Mouse (Mus musculus) intestine, embryonic 15.5 days (tissue): ENCODE results near the gene Fhod1. TPM values are rescaled to one million over a fixed set of nuclear protein-coding genes. Genes with fewer than 3 reads are reported as not detected.
A peak's percentile ranks its signal among the peaks of the same experiment; 100 is the strongest.

ENCODE experiments used
- ATAC-seq: fragments of 200-750 bp; cut with Nextera tagmentation; 2 replicates; pipeline ENCODE4 v1.8.0; 2017; ENCODE audit warnings: moderate TSS enrichment, moderate library complexity
- H3K27ac ChIP-seq: fragments of 300-500 bp; sonication (generic); 2 replicates; pipeline ENCODE4 v1.5.1; 2015; ENCODE audit warnings: mild to moderate bottlenecking, inconsistent platforms
- H3K27me3 ChIP-seq: fragments of 300-500 bp; sonication (generic); replicated peaks from 2 replicates; pipeline ENCODE4 v1.6.1; 2015; ENCODE audit warnings: inconsistent platforms
- H3K36me3 ChIP-seq: fragments of 300-500 bp; sonication (generic); 2 replicates; pipeline ENCODE4 v1.6.1; 2015; ENCODE audit warnings: inconsistent platforms
- H3K4me1 ChIP-seq: fragments of 300-500 bp; sonication (generic); replicated peaks from 2 replicates; pipeline ENCODE4 v1.6.1; 2015; ENCODE audit warnings: inconsistent platforms
- H3K4me2 ChIP-seq: fragments of 300-500 bp; sonication (generic); replicated peaks from 2 replicates; pipeline ENCODE4 v1.6.1; 2015; ENCODE audit warnings: mild to moderate bottlenecking, inconsistent platforms
- H3K4me3 ChIP-seq: fragments of 300-500 bp; sonication (generic); replicated peaks from 2 replicates; pipeline ENCODE4 v1.5.1; 2015; ENCODE audit warnings: inconsistent platforms
- H3K9ac ChIP-seq: fragments of 300-500 bp; sonication (generic); 2 replicates; pipeline ENCODE4 v1.6.1; 2015; ENCODE audit warnings: inconsistent platforms
- H3K9me3 ChIP-seq: fragments of 300-500 bp; sonication (generic); 2 replicates; pipeline ENCODE4 v1.6.1; 2016; ENCODE audit warnings: inconsistent platforms
- WGBS: fragments of 180-500 bp; shearing (Covaris S2); methylation state at CpG from one replicate; pipeline ENCODE4 v1.1.7; 2015; 5-methylcytosine and 5-hydroxymethylcytosine counted together
- polyA plus RNA-seq: library from polyadenylated mRNA; unstranded; fragments of >200 nt; fragmentation: Nextera tagmentation; extraction: Ambion mirVana; gene quantifications from 2 replicates; pipeline ENCODE4 v1.2.1, GENCODE M21; 2015

Gene Fhod1
- polyA plus RNA-seq, 1 experiment from 2014 or later = 1.3 TPM

DNA sequence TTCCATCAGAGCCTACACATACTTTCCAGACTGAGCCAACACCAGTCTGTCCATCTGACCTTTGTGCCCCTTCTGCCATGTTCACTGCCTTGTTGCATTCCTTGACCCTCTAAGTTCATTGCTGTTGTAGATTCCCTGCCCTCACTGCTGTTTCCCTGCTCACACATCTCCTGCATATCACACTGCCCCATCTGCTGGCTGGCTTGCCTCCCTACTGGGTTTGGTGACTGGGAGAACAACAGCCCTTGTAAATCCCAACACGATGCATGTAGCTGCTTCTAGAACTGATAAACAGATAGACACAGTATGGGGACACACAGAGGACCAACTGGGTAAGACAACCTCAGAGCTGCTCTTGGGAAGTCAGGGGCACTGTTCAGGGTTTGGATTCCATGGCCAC is 36.0 kb downstream of the Fhod1 start:
- Histone ChIP-seq H3K27ac (no peak overlapping the region), H3K36me3 (peaks cover 44% of the 10 kb centered on the region), H3K4me3 (no peak overlapping the region), H3K9me3 (no peaks in the 10 kb centered on the region), H3K9ac (no peak overlapping the region), H3K27me3 (no peaks in the 10 kb centered on the region), H3K4me2 (no peak overlapping the region), H3K4me1 (no peaks in the 10 kb centered on the region)
- no peak for ATAC-seq
- 84% methylated on average over 1 of the region's 1 CpGs for WGBS

DNA sequence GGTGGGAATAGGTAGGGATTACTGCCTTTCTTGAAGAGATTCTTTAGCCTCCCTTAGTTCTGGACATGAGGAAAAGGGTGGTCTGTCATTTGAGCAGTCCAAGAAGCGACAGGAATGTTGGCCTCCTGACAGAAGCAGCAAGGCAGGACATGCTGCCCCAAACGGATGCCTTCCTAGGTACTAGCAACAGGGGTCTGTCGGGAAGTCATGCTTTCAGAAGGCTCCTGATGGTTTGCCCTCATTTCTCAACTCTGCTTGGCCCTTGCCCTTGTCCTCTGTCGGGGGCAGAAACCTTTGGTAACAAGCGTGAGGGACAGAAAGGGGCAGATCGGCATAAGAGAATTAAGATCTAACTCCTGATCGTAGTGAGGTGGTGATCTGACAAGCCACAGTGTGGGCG is 37.6 kb downstream of the Fhod1 start:
- Histone ChIP-seq H3K4me2 (no peak overlapping the region), H3K36me3 (peaks cover 37% of the 10 kb centered on the region), H3K9ac (no peak overlapping the region), H3K4me3 (no peak overlapping the region), H3K27ac (no peak overlapping the region), H3K27me3 (no peaks in the 10 kb centered on the region), H3K9me3 (no peaks in the 10 kb centered on the region), H3K4me1 (peaks cover 11% of the 10 kb centered on the region)
- no peak for ATAC-seq
- WGBS = 85% methylated on average over 8 of the region's 8 CpGs

DNA sequence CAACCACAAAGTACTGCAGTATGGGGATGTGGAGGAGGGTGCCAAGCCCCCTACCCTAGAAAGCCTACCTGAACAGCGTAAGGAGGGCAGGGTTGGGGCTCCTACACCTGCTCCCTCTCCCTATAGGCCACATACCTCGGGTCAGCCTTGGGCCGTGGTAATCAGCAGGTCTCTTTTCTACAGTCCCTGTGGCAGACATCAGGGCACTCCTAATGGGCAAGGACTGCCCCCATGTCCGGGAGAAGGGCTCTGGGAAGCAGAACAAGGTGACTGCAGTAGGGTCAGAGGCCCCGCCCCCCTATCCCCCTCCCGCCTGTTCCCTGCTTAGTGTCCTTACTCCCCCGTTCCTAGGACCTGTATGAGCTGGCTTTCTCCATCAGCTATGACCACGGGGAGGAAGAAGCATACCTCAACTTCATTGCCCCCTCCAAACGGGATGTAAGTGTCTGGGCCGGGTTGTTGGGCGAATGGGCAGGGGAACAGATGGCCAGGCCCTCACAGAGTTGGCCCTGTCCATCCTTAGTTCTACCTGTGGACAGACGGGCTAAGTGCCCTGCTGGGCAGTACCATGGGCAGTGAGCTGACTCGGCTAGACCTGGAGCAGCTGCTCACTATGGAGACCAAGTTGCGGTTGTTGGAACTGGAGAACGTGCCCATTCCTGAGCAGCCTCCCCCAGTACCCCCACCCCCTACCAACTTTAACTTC is 38.5 kb downstream of the Fhod1 start:
- H3K4me3 ChIP-seq = no peak overlapping the region
- no peak overlapping the region for H3K4me2 ChIP-seq
- H3K27me3 ChIP-seq = no peaks in the 10 kb centered on the region
- H3K4me1 ChIP-seq = peaks cover 18% of the 10 kb centered on the region
- H3K9me3 ChIP-seq = no peaks in the 10 kb centered on the region
- no peak for ATAC-seq
- peaks cover 35% of the 10 kb centered on the region for H3K36me3 ChIP-seq
- H3K9ac ChIP-seq = no peak overlapping the region
- no peak overlapping the region for H3K27ac ChIP-seq
- 83% methylated on average over 15 of the region's 15 CpGs for WGBS

DNA sequence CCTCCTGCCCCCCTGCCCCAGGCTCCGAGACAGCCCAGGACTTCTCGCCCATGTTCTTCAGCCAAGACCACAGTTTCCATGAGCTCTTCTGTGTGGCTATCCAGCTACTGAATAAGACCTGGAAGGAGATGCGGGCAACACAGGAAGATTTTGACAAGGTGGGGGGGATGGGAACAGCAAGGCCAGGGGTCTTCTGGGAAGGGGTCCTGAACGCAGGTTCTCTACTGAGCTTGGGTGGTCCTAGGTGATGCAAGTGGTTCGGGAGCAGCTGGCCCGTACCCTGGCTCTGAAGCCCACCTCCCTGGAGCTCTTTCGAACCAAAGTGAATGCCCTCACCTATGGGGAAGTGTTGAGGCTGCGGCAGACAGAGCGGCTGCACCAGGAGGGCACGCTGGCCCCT is 39.3 kb downstream of the Fhod1 start:
- WGBS = 94% methylated on average over 10 of the region's 10 CpGs
- Histone ChIP-seq H3K4me3 (no peak overlapping the region), H3K27me3 (no peaks in the 10 kb centered on the region), H3K27ac (no peak overlapping the region), H3K36me3 (peaks cover 29% of the 10 kb centered on the region), H3K4me2 (no peak overlapping the region), H3K4me1 (peaks cover 23% of the 10 kb centered on the region), H3K9me3 (no peaks in the 10 kb centered on the region), H3K9ac (no peak overlapping the region)
- ATAC-seq = no peak

DNA sequence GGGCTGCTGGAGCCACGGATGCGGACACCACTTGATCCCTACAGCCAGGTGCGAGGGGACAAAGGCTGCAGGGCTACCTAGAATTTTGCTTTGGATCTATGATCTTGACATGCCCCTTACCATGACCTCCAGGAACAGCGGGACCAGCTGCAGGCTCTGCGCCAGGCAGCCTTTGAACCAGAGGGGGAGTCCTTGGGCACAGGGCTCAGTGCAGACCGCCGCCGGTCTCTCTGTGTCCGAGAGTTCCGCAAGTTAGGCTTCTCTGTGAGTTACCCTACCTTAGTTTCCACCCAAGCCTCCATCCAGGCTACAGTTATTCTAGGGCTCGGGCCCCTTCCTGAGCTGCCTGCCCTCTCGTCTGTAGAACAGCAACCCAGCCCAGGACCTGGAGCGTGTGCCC is 40.1 kb downstream of the Fhod1 start:
- WGBS = 91% methylated on average over 13 of the region's 13 CpGs
- no peak overlapping the region for H3K4me2 ChIP-seq
- H3K4me3 ChIP-seq = no peak overlapping the region
- peaks cover 30% of the 10 kb centered on the region for H3K36me3 ChIP-seq
- H3K27me3 ChIP-seq = no peaks in the 10 kb centered on the region
- no peak for ATAC-seq
- H3K27ac ChIP-seq = no peak overlapping the region
- H3K9me3 ChIP-seq = no peaks in the 10 kb centered on the region
- H3K9ac ChIP-seq = no peak overlapping the region
- H3K4me1 ChIP-seq = peaks cover 23% of the 10 kb centered on the region

DNA sequence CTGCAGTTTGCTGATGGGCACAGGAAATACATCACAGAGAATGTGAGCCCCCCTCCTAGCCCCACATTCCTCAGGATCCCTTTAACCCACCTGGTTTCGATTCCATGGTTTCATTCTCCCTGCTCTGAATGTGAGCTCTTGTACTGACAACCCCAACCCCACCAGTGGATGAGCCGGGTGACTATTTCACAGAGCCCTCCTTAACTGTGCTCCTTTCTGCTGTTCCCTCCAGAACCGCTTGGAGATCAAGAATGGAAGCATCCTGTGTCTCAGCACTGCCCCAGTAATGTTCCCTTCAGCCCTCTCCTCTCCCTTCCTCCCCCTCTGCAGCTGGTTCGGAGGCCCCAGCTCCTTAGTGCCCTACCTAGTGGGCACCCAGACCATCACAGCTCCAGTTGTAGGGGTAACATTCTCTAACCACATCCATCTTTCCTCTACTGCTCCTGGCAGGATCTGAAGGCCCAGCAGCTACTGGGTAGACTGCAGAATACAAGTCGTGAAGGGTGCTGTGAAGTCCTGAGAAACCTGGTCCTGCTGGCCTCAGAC is 41.5 kb downstream of the Fhod1 start:
- Histone ChIP-seq H3K9me3 (no peaks in the 10 kb centered on the region), H3K9ac (peak overlapping the region; percentile 55), H3K4me3 (peak overlapping the region; percentile 42), H3K4me2 (peak overlapping the region; percentile 66), H3K36me3 (peaks cover 36% of the 10 kb centered on the region), H3K27ac (no peak overlapping the region), H3K27me3 (no peaks in the 10 kb centered on the region), H3K4me1 (peaks cover 23% of the 10 kb centered on the region)
- WGBS = 34% methylated on average over 5 of the region's 5 CpGs
- ATAC-seq = peak; percentile 16

DNA sequence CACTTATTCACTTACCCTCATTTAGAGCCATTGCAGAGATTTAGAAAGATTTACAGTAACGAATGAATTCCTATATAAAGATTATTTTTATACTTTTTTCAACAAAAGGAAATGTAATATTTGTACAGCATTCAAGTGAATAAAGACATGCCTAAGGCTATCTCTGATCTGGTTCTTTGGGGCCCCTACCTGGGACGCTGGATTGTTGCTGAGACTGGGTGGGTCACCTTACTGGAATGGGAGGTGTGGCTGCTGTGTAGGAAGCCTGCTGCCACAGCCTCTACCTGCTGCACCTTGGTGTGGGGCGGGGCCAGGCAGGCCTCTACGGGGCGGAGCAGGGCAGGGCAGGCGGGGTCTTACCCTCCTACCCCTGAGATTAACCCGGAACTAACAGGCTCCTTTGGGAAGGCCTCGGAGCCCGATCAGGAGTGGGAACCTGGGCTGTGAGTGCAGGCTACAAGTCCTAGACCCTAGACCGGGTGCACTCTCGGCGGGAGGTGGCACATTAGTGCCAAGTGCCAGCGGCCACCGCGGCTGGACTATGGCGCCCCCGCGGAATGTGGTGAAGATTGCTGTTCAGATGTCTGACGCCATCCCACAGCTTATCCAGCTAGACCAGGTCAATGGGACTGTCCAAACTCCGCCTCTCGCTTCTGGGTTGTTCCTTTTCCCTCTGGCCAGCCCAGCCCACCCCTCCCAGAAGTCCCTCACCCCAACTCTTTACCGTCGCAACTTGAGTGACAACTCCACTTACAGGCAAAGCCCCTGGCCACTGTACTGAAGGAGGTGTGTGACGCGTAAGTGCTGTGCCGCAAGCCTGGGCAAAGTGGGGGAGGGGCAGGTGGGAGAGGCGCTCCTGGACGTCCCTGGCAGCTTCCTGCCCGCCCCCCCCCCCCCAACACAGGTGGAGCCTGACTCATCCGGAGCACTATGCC is 42.3 kb downstream of the Fhod1 start, which contains the start of gene Elmo3:
Gene Elmo3 (plus strand): TSS at position 391 of the 935 bp plus-strand sequence.
- H3K27me3 ChIP-seq = no peaks in the 10 kb centered on the region
- H3K36me3 ChIP-seq = peaks cover 42% of the 10 kb centered on the region
- peak within 1 kb of the TSS; percentile 42 for H3K4me3 ChIP-seq
- H3K27ac ChIP-seq = peak within 1 kb of the TSS; percentile 86
- peak within 1 kb of the TSS; percentile 55 for H3K9ac ChIP-seq
- H3K9me3 ChIP-seq = no peaks in the 10 kb centered on the region
- 6% methylated on average over 30 of the region's 30 CpGs for WGBS
- peak; percentile 96 for ATAC-seq
- H3K4me2 ChIP-seq = peak within 1 kb of the TSS; percentile 66
- H3K4me1 ChIP-seq = peaks cover 23% of the 10 kb centered on the region

DNA sequence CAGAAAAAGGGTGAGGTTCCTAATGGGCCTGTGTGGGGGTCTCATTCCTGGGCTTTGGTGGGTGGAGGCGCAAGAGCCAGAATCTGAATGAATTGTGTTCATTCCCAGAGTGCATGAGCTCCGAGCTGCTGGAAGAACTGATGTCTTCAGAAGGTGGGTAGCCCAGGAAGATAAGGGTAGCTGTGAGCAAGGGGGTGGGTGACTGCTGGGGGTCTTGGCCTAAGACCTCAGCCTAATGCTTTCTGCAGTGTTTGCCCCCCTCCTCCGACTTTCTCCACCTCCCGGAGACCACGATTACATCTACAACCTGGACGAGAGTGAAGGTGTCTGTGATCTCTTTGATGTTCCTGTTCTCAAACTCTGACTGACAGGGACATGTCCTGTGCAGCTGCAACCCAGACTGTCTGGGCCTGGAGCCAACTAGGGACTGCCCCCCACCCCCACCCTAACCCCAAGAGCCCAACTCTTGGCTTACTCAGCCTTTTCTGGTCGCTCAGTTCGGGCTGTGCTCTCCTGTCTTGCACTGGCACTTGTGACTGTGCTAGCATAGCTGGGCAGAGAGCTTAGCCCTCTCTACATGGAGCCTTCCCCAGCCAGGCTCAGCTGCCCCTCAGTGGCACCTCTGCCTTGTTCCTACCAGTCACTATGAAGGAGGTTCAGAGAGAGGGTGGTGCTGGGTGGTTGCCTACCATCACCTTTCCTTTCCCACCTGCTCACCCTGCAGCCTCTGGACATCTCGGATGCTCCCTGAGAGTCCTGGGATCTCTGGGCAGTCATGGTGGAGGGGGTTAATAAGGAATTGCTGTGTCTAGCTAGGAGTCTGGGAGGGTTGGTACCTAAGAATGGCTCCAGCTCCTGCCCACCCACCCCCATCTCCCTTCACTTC is 43.2 kb downstream of the Fhod1 start:
- Histone ChIP-seq H3K36me3 (peaks cover 49% of the 10 kb centered on the region), H3K4me1 (peaks cover 27% of the 10 kb centered on the region), H3K9ac (no peak overlapping the region), H3K27me3 (no peaks in the 10 kb centered on the region), H3K27ac (peak overlapping the region; percentile 67), H3K9me3 (no peaks in the 10 kb centered on the region), H3K4me2 (peak overlapping the region; percentile 66), H3K4me3 (no peak overlapping the region; the same call in 1 of the 2 replicates)
- WGBS = 64% methylated on average over 9 of the region's 9 CpGs
- peak; percentile 3; the same call in 1 of the 2 replicates for ATAC-seq

DNA sequence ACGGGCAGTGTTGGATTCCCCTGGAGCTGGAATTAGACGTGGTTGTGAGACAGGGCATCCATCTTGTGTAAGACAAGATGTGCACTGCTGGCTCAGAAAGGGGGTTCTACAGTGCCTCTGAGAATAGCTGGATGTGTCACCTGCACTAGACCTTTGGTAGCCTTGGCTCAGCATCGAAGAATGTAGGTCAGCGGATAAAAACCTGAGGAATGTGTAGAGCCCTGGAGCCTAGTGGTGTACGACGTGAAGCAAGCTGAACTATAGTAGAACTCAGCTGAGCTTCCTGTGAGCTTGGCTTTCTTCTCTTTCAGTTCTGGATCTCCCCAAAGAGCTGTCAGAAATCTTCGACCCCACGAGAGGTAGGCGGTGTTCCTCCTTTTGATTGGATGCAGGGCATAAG is 43.9 kb downstream of the Fhod1 start:
- no peaks in the 10 kb centered on the region for H3K9me3 ChIP-seq
- peaks cover 49% of the 10 kb centered on the region for H3K36me3 ChIP-seq
- H3K4me1 ChIP-seq = peaks cover 29% of the 10 kb centered on the region
- no peak overlapping the region for H3K4me2 ChIP-seq
- H3K27ac ChIP-seq = peak overlapping the region; percentile 23; the same call in 1 of the 2 replicates
- WGBS = 76% methylated on average over 9 of the region's 9 CpGs
- no peak overlapping the region for H3K9ac ChIP-seq
- no peak for ATAC-seq
- H3K4me3 ChIP-seq = no peak overlapping the region
- H3K27me3 ChIP-seq = no peaks in the 10 kb centered on the region

DNA sequence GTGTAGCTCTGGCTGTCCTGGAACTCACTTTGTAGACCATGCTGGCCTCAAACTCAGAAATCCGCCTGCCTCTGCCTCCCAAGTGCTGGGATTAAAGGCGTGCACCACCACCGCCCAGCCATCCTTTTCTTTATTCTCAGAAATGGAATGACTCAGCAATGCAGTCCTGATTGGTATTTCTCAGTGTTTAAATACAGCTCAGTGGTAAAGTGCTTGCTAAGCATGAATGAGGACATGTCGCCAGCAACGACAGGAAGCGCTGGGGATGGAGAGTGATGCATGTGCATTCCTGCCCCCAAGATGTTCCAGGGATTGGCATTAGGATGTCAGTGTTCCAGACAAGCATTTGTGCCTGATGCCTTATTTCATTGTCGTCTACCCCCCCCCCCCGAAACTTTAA is 44.4 kb downstream of the Fhod1 start:
- peaks cover 34% of the 10 kb centered on the region for H3K4me1 ChIP-seq
- no peak overlapping the region for H3K27ac ChIP-seq
- ATAC-seq = no peak
- H3K9me3 ChIP-seq = no peaks in the 10 kb centered on the region
- H3K36me3 ChIP-seq = peaks cover 46% of the 10 kb centered on the region
- no peaks in the 10 kb centered on the region for H3K27me3 ChIP-seq
- no peak overlapping the region for H3K4me2 ChIP-seq
- no peak overlapping the region for H3K9ac ChIP-seq
- no peak overlapping the region for H3K4me3 ChIP-seq
- whole genome bisulfite sequencing = 84% methylated on average over 8 of the region's 8 CpGs

DNA sequence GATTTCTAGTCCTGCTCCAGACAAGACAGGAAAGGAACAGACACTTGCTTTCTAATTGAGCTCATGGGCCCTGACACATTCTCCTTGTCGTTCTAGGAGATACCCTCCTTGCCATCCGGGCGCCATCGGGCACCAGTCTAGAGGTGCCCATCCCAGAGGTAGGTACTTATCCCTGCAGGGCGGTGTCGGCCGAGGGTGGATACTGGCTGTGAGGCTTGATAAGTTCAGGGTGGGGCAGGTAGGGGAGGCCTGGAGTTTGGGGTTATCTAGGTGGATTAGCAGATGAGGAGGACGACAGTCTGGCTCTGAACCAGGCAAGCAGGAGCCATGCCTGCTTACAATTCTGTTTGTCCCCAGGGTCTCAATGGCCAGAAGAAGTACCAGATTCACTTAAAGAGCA is 47.8 kb downstream of the Fhod1 start:
- H3K4me2 ChIP-seq = no peak overlapping the region
- ATAC-seq = peak; percentile 15; the same call in 1 of the 2 replicates
- no peaks in the 10 kb centered on the region for H3K9me3 ChIP-seq
- 88% methylated on average over 8 of the region's 8 CpGs for WGBS
- H3K4me1 ChIP-seq = peaks cover 25% of the 10 kb centered on the region
- no peak overlapping the region for H3K9ac ChIP-seq
- no peak overlapping the region for H3K4me3 ChIP-seq
- H3K36me3 ChIP-seq = peaks cover 35% of the 10 kb centered on the region
- no peak overlapping the region for H3K27ac ChIP-seq
- no peaks in the 10 kb centered on the region for H3K27me3 ChIP-seq
